Comparison of ENCODE assay signal across 9 mouse cellular contexts in genomic region chr9:118611958-118612581, GRCm38 (mm10). TPM values are rescaled to one million over a fixed set of nuclear protein-coding genes. Genes with fewer than 3 reads are reported as not detected.
DNase-seq lines count a peak whose midpoint lies in the region; ATAC-seq lines count a peak whose summit lies in the region.
"Had no signal": no experiment of that assay in that cellular context is flagged by ENCODE, and none has a peak within 500 bp of the region (broad histone marks: within the 10 kb centered on the region; RNA-seq: fewer than 3 reads in every experiment).

No protein-coding gene starts in this region.

- no peaks in the 10 kb centered on the region for H3K27me3 ChIP-seq in kidney, embryonic 16.5 days (ENCODE audit: insufficient read depth, low read length)
- H3K27me3 ChIP-seq in splenic B cell, adult 2 months (ENCODE audit: control insufficient read depth, insufficient read depth, low read length, poor library complexity, severe bottlenecking) = no peaks in the 10 kb centered on the region
- peaks cover 14% of the 10 kb centered on the region; the same call in 1 of the 2 replicates for H3K27me3 ChIP-seq in forebrain, embryonic 15.5 days
- H3K27me3 ChIP-seq: embryonic facial prominence, embryonic 12.5 days had no signal

- H3K9me3 ChIP-seq in kidney, embryonic 16.5 days (ENCODE audit: low read length) = no peaks in the 10 kb centered on the region
- no peaks in the 10 kb centered on the region for H3K9me3 ChIP-seq in forebrain, embryonic 15.5 days
- H3K9me3 ChIP-seq: embryonic facial prominence, embryonic 12.5 days had no signal

- peak overlapping the region; percentile 27; the same call in 1 of the 2 replicates for H3K9ac ChIP-seq in kidney, embryonic 16.5 days (replicated peaks; ENCODE audit: low read length)
- no peak overlapping the region for H3K9ac ChIP-seq in forebrain, embryonic 15.5 days (replicated peaks)
- H3K9ac ChIP-seq: embryonic facial prominence, embryonic 12.5 days had no signal

- 41% methylated on average over 20 of the region's 20 CpGs for WGBS in kidney, embryonic 16.5 days
- 68% methylated on average over 20 of the region's 20 CpGs for WGBS in forebrain, embryonic 15.5 days

- no peaks in the 10 kb centered on the region for H3K36me3 ChIP-seq in kidney, embryonic 16.5 days (ENCODE audit: insufficient read depth, low read length)
- no peaks in the 10 kb centered on the region for H3K36me3 ChIP-seq in splenic B cell, adult 2 months (ENCODE audit: control insufficient read depth, insufficient read depth, low read length, poor library complexity, severe bottlenecking)
- no peaks in the 10 kb centered on the region for H3K36me3 ChIP-seq in forebrain, embryonic 15.5 days
- H3K36me3 ChIP-seq: embryonic facial prominence, embryonic 12.5 days had no signal

- no peak for DNase-seq in kidney, adult 11 months
- peak; percentile 32 for DNase-seq in kidney, postnatal 14 days
- peak; percentile 67 for DNase-seq in splenic B cell, adult 2 months (ENCODE audit: low read depth, low spot score)
- DNase-seq in adrenal gland, adult 18-20 months (ENCODE audit: low spot score in 2 of 2) = no peak
- DNase-seq in embryo, embryonic 10 days (ENCODE audit: low spot score) = no peak

- H3K4me2 ChIP-seq in kidney, embryonic 16.5 days (replicated peaks; ENCODE audit: low read depth, low read length) = peak overlapping the region; percentile 37
- no peak overlapping the region for H3K4me2 ChIP-seq in forebrain, embryonic 15.5 days (replicated peaks)

- ATAC-seq in kidney, embryonic 16.5 days (ENCODE audit: low FRiP score, low TSS enrichment) = no peak
- ATAC-seq in granulocyte monocyte progenitor cell, adult 5-6 weeks (replicated peaks; ENCODE audit: poor library complexity, severe bottlenecking) = peak; percentile 85
- no peak for ATAC-seq in forebrain, embryonic 15.5 days (replicated peaks)

- H3K4me1 ChIP-seq in kidney, embryonic 16.5 days (ENCODE audit: insufficient read depth, low read length) = peaks cover 44% of the 10 kb centered on the region
- peaks cover 9% of the 10 kb centered on the region for H3K4me1 ChIP-seq in forebrain, embryonic 15.5 days

- H3K27ac ChIP-seq in kidney, embryonic 16.5 days (ENCODE audit: low read length) = no peak overlapping the region
- H3K27ac ChIP-seq in forebrain, embryonic 15.5 days (replicated peaks) = no peak overlapping the region
- H3K27ac ChIP-seq: embryonic facial prominence, embryonic 12.5 days had no signal

- no peak overlapping the region for H3K4me3 ChIP-seq in kidney, embryonic 16.5 days (ENCODE audit: low read length)
- no peak overlapping the region for H3K4me3 ChIP-seq in forebrain, embryonic 15.5 days
- H3K4me3 ChIP-seq: embryonic facial prominence, embryonic 12.5 days had no signal

RNA-seq across cellular contexts. Expression of gene Itga9, which starts 5.6 kb away (rescaled TPM):
- 10.8 and 11.1 TPM in 2 replicates for polyA plus RNA-seq in kidney, embryonic 16.5 days (2015; fragmentation: Nextera tagmentation; extraction: Ambion mirVana)
- total RNA-seq in granulocyte monocyte progenitor cell, adult 5-6 weeks (2014; fragmentation: Nextera tagmentation) = 0.19 TPM in 1 of 2 replicates, not detected in the other
- 0.13 and 0.26 TPM in 2 replicates for total RNA-seq in granulocyte monocyte progenitor cell, adult 5-6 weeks (2017)
- 10 to 100 TPM; 24.9 to 57.9 TPM for total RNA-seq in adrenal gland, adult 18-20 months (2021)
- polyA plus RNA-seq in forebrain, embryonic 15.5 days (2015; fragmentation: Nextera tagmentation; extraction: Ambion mirVana) = 1.6 and 2.4 TPM in 2 replicates

Comparison
In these comparisons a context has a peak if more than half of its experiments do, and no peak if none do; other contexts are left out.
1. DNase-seq: peak in kidney, postnatal 14 days (single experiment) and splenic B cell, adult 2 months (single experiment); none in kidney, adult 11 months (single experiment), adrenal gland, adult 18-20 months (0 of 2) and embryo, embryonic 10 days (single experiment).
2. RNA of gene Itga9, which starts 5.6 kb away (total RNA-seq): 24.9 to 57.9 TPM in adrenal gland, adult 18-20 months; 0.13 to 0.26 TPM in granulocyte monocyte progenitor cell, adult 5-6 weeks; every median in the first group is over 10 times any median in the second.